Mouse (Mus musculus): ENCODE measurements at regions not wholly inside any gene's neighbourhood (a gene's known extent, or its start where the extent isn't known, plus 50 kb on each side); places are given as distances from the start of the nearest gene placed in this dataset.

DNA sequence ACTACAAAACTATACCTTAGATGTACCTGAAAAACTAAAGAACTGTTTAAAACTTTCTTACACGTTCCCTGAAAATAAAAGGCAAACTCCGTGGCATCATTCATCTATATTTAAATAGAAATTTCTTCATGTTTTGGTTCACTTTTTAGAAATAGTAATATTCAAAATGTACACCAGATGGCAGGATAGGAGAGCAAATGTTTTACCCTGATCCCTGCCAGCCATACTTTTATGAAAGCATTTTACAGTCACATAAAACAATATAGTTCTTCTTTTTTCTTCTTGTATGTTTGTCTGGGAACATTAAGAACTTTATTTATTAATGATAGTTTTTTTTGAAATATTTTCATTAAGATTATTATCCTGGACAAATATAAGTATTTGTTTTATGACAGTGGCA is 68.5 kb downstream of the 4921530L21Rik start:
- DNase-seq (ENCODE audit: low read depth) = peak; percentile 54
- TF ChIP-seq CTCF (IDR thresholded peaks at IDR 0.05; ENCODE audit: borderline replicate concordance, extremely low read depth, insufficient read depth, insufficient read length) (peak; percentile 24; the same call in 1 of the 2 replicates), POLR2A (IDR thresholded peaks at IDR 0.05; ENCODE audit: borderline replicate concordance, extremely low read depth, insufficient read depth, insufficient read length, poor library complexity, severe bottlenecking) (no peak)

DNA sequence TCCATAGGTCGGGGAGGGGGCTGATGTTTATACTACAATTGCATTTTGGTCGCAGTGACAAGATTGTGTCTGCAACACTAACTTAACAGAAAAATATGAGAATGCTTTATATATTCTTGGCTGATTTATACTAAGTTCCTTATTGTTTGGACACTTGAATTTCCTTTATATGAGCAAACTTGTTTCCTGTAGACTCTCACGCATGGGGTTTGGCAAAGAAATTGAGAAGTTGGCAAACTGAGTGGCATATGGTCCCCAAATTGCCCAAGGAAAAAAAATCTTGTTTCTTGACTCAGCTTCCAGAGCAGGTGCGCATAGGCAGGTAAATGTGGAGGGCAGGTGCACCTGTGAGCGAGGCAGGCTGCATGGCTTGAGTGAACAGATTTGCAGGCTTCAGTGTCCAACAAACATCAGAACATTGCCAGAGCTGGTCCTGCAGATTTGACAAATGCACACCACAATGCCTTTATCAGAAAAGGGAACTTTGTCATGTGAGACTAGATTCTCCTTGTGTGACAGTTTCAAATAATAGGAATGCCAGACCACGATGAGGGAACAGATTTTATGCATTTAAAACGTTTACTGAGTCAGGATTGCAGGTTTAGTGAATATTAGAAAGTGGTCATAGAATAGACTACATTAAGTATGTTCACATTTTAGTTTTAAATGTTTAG is 75.1 kb downstream of the 4921530L21Rik start:
- DNase-seq (ENCODE audit: low read depth) = no peak
- TF ChIP-seq POLR2A (IDR thresholded peaks at IDR 0.05; ENCODE audit: borderline replicate concordance, extremely low read depth, insufficient read depth, insufficient read length, poor library complexity, severe bottlenecking) = no peak
- no peak for TF ChIP-seq CTCF (IDR thresholded peaks at IDR 0.05; ENCODE audit: borderline replicate concordance, extremely low read depth, insufficient read depth, insufficient read length)

- DNase-seq (ENCODE audit: low read depth) = peak; percentile 70
- no peak for TF ChIP-seq POLR2A (IDR thresholded peaks at IDR 0.05; ENCODE audit: borderline replicate concordance, extremely low read depth, insufficient read depth, insufficient read length, poor library complexity, severe bottlenecking)
- TF ChIP-seq CTCF (IDR thresholded peaks at IDR 0.05; ENCODE audit: borderline replicate concordance, extremely low read depth, insufficient read depth, insufficient read length) = peak; percentile 43; the same call in 1 of the 2 replicates
These were observed 103.0 kb downstream of the 4921530L21Rik start for GRCm38 (mm10) chr14:95984021-95984420.

- TF ChIP-seq CTCF (IDR thresholded peaks at IDR 0.05; ENCODE audit: borderline replicate concordance, extremely low read depth, insufficient read depth, insufficient read length) (no peak), POLR2A (IDR thresholded peaks at IDR 0.05; ENCODE audit: borderline replicate concordance, extremely low read depth, insufficient read depth, insufficient read length, poor library complexity, severe bottlenecking) (no peak)
- peak; percentile 42 for DNase-seq (ENCODE audit: low read depth)
These were observed 117.3 kb downstream of the 4921530L21Rik start for GRCm38 (mm10) chr14:95998356-95998755.

GRCm38 (mm10) chr14:96021646-96022045 is 140.6 kb downstream of the 4921530L21Rik start:
- TF ChIP-seq CTCF (IDR thresholded peaks at IDR 0.05; ENCODE audit: borderline replicate concordance, extremely low read depth, insufficient read depth, insufficient read length) (no peak), POLR2A (IDR thresholded peaks at IDR 0.05; ENCODE audit: borderline replicate concordance, extremely low read depth, insufficient read depth, insufficient read length, poor library complexity, severe bottlenecking) (no peak)
- DNase-seq (ENCODE audit: low read depth) = no peak

All from brain, embryonic 14.5 days (tissue).